Mouse (Mus musculus): Measurements from ENCODE around the gene Fam83c.
"Not testable (repeated sequence)": the region's sequence is repeated elsewhere in the genome, so short reads cannot be mapped to it uniquely, and the experiment has no call there.

Gene Fam83c

DNA sequence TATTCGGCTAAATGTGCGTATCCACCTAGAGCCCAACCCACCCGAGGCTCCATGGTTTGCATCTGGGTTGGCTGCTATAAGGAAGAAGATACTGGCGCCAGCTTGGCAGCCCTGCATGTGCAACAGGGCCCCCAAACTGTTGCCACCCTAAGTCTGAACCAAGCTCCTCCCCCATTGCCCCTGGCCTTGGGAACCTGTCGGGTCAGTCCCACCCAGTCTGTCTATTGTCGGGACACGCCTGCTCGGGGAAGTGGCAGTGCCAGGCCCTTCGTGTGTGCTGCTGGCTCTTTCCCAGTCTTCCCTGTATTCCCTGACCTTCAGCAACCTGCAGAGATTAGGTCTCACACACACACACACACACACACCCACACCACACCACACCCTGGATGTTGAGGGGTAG lies at the start of gene Fam83c:
Fam83c (minus strand) TSS at position 123 of the 400 bp plus-strand sequence.
- DNase-seq, result no peak

DNA sequence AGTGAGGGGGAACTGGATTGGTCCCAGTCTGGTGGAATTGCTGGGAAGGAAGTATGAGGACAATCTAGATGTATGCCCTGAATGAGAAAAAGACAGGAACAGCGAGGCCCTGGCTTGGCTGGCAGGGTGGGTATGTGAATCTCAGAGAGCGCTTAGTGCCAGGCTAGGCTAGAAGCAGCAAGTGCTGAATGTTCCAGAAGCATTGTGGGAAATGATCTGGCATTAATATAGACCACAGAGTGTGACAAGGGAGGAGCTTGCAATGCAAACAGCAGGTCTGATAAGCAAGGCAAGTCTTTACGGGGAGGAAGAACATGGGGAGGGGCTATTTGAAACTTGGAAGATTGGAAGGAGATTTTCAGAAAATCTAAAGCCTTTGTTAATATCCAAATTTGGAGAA lies 47.4 kb upstream of the Fam83c start:
- DNase-seq, result no peak

DNA sequence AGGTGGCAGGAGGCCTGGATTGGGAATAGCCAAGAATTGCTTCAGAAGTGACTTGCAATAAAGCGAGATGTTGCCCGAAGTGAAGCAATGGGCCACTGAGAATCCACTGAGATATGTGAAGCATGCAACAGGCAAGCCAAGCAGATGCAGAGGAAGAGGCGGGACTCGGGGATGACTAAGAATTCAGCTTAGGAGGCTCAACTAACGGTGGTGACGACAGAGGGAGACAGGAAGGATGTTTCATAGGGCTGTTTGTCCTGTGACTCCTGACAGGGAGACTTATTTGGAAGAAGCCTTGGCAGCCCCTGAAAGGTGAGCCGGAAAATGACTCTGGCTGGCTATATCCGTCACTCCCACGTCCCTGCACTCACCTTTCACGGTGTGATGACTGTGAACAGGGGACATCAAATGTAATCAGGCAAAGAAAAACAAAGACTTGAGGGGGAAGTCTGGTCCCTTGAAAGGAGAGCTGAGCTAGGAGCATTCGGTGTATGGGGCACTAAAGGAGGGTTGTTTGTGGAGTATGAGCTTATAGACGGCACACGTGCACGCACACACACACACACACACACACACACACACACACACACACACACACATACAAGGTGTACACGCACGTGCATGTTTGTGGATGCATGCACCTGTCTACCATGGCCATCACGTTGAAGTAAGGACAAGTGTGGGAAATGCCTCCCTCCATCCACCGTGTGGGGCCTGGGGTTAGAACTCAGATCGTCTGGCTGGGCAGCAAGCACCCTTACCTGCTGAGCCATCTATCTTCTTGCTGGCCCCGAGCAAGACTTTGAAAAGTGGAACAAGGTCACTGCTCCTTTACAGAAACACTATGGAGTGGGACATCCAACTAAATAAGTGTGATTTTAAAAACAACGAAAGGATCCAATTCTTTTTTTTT lies 44.6 kb upstream of the Fam83c start:
- DNase-seq, result no peak

DNA sequence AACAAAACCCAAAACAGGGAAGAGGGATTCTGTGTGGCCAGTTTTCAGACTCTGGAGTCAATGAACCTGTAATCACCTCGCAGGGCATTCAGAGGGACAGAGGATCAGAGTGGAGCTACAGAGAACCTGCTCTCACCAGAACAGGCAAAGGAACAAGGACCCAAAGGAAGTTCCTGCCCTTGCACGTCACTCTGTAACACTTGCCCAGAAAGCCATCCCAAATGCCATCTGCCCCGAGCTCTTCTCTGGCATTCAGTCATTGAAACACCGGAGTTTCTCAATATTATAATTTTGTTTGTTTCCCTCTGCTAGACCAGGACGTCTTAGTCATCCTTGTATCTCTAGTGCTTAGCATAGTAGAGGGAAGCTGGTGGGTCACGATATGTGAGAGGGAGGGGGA lies 39.0 kb upstream of the Fam83c start:
- no peak for DNase-seq

DNA sequence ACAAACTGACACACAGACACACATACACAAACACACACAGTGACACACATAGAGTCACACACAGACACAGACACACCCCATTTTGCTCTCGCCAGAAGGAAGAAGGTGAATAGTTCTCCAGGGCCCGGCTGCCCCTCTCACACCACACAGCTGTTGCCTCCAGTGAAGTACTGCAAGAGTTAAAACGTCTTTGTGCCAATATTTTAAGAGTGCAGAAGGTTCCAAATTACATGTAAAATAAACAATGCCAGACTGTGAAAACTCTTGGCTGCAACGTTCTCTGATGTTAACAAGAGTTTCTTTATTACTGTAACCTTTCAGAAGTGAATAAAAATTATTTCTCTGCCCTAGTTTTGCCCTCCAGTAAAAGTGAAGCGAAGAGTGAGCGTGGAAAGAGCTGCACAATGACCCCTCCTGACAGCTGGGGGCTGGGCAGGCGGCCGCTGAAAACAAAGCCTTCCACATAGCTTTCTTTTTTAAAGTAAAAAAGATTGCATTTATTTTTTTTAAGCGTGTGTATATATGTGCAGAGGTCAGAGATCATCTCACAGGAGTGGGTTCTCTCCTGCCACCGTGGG lies 38.4 kb upstream of the Fam83c start:
- DNase-seq, result no peak

DNA sequence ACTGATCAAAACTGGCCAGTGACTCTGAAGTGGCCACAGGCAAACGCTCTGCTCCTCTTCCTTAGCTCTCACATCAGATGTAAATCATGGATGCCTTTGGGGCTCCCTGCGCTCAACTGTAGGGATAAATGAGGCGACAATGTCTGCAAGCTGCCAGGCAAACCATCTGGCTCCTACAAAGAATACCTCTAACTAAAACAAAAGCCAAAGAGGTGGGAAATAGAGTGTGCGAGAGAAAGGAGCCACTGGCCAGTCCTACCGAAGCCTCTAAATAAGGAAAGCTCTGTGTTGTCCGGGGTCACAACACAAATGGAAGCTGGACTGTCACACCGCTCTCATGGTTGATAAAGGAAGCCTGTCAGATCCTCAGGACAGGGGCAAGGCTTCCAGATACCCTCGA lies 37.8 kb upstream of the Fam83c start:
- no peak for DNase-seq

DNA sequence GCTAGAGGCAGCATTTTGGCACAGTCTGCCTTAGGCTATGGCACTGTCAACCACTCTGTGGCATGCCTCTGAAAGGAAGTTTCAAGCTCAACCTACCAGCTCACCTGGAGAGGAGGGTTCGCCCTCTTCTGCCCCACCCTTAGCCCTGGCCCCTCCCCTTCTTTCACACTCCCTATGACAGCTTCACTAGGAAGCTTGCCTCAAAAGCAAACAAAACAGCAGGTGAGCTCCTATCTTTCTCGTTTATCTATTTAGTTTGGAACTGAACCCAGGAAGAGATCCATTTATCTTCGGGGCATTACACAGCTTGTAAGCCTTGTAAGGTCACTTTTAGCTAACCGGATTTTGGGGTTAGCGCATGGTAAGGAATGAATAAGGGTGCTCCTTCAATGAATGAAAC lies 35.1 kb upstream of the Fam83c start:
- DNase-seq, result no peak

DNA sequence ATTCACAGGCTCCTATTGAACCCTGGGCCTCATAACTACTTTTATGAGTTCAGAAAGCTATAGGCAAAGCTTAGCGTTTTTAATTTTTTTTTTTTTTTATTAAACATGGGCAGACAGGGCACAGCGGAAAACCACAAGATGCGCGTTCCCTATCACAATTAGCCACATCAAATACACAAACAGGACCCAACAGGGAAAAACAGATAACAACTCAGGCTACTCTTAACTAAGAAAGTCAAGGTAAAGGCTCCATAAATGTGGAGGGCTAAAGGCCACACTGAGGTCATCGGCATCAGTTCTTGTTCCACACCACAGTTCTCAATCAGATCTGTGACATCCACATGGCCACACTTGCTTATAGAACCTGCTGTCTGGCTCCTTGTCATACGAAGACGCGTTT lies 33.7 kb upstream of the Fam83c start:
- no peak for DNase-seq

DNA sequence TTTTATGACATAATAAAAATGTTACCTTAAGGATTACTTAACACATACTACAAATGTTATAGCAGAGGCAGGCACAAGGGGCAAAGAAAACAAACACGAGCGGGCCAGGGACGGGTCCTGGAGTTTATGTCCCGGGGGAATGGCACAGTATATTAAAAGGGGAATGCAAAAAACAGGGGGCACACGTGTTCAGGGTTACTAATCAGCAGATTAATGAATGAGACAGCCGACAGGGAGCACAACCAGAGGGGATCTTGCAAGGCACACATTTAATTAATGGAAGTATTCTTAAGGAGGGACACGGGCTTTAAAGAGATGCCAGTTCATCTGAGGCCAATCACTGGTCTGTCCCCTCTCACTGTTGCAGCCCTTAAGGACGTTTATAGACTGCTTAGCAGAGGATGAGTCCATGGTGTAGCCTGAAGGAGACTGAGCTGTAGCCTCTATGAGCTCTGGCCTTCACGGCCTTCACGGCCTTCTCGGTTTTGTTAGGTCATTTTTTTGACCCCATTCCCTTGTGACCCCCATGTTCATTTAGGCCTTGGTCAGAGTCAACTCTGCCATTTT lies 28.7 kb upstream of the Fam83c start:
- DNase-seq, result no peak

DNA sequence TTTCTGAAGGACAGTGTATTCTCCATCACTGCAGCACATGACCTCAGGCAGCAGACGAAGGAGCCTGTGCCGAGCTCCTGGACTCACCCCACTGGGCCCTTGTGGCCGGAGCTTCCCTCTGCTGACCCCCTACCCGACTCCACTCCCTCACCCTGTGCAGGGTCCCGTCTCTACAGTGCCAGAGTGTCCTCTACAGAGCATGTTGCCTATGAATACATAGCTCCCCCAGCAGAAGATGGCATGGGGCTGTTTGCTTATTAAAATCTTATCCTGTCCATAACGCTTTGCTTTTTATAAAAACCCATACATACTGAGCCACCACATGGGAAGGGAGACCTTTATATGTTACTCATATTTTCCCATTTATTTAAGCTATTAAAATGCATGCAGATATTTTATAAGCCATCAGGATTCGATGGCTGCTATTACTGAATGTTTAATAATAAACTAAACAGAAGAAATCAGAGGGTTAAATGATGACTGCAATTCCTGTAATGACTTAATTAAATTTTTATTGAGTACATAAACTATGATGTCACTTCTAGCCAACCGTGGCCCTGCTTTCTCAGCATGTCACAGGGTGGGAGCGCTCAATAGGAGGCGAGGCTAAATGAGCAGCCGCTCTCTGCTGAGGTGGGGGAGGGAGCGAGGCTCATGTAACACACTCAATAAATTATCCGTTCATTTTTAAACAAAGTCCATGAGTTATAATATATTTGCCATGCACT lies 28.1 kb upstream of the Fam83c start:
- DNase-seq, result no peak

DNA sequence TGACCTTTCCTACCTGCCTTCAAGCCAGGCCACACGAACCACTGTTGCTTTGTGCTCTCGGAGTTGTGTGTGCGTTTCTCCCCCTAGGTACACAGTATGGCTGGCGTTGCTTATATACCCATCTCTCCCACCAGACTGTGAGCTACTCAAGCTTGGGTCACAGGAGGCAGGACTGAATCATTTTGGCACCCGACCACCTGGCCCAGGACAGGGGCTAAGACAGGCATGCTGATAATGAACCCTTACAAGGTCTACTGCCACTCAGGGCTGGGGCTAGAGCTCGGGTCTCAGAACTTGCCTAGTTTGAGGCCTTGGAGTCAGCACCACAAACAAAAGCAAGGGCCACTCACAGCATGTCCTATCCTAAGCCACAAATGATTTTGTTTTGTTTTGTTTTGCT lies 26.9 kb upstream of the Fam83c start:
- DNase-seq, result no peak

DNA sequence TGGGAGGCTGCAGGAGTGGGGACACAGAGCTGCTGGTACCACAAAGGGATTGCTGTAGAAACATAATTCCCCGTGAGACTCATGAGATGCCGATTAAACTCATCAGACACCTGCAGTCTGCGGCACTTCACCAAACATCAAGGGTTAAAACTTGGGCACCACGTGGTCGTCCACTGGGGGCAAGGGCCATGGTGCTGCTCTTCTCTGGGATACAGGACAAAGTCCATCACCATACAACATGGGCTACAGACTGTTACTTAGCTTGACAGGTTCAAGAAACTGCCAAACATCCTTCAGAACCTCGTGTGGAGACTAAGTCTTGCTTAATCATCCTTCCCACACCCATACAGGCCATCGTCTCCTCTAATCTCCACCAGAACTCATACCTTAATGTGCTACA lies 25.4 kb upstream of the Fam83c start:
- no peak for DNase-seq

DNA sequence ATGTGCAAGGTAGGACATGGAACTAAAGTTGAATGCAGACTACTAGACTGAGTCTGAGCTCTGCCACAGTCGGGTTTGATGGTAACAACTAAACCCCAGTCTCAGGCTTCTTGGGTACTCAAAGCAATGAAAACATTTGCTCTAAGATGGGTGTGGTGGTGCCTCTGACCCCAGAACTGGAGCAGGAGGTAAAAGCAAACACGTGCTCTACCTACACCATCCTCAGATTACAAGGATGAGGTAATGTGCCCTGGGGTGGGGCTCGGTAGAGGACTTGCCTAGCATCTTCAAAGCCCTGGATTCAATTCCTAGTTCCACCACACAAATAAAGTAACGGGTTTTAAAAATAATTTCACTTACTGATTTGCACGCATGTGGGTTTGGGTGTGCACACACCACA lies 17.9 kb upstream of the Fam83c start:
- no peak for DNase-seq

DNA sequence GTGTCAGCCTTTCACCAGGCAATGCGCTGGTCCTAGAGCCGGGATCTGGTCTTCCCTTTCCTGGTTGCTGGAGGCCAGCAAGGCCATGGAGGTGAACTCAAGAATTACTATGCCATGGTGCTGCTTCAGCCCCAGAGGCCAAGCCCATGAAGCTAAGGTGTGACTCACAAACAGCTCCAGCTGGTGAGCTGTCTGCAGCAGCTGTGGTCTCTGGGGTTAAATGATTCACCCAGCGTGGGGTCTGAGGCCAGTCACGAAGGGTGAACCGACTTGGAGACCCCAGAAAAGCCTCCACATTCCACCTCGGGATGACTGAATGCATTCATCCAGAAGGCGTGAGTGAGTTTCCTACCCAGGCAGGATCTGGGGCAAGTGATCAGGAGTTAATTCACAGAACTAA lies 15.5 kb upstream of the Fam83c start:
- DNase-seq, result no peak

DNA sequence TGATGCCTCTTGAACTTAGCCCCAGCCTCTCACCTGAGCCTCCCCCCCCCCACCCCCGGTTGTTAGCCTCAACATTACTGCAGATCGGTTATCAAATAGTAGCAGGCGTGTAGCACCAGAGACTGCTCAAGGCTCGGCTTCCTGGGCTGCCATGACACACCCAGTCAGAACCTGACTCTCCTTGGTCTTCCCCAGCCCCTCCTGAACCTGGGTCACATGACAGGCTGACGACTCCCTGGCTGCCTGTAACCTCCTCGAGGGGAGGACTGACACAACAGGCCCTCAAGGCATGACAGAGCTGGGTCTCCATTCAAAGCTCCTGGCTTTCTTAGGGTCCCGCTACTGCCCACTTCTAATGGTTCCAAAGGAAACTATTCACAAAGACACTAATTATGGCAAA lies 14.8 kb upstream of the Fam83c start:
- no peak for DNase-seq

DNA sequence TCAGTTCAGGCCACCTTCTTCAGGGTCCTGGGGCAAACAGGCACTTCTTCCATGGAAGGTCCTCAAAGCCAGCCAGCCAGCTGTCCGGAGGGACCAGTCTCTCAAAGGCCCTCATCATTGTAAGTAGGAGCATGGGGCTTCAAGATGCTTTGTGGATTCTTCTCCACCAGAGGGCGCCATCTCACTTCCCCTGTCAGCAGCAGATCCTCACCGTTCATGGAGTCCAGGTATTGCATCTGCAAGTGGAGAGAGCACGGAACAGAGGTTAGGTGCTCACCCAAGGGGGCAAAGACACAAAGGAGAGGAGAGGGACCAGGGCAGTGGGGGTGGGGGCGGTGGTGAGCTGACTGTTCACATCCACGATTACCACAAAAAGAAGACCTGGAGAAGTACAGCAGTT lies 13.6 kb upstream of the Fam83c start:
- peak; percentile 65 to 71 for DNase-seq

DNA sequence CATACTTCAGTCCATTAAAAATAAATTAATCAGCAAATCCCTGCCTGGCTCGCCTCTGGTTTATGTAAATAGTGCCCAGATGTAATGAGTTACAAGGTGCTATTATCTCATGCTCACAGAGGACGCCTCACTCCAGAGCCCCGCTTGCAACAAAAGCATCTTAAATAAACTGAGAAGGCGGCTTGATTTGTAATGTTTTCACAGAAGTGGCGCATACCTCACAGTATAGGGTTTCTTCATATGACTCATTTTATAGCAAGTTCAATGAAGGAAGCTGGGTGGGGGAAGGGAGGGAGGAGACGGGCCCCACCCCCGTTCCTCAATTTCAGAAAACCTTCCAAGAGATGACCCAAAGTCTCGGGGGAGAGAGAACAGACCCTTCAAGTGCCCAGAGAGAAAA lies 12.3 kb upstream of the Fam83c start:
- no peak for DNase-seq

DNA sequence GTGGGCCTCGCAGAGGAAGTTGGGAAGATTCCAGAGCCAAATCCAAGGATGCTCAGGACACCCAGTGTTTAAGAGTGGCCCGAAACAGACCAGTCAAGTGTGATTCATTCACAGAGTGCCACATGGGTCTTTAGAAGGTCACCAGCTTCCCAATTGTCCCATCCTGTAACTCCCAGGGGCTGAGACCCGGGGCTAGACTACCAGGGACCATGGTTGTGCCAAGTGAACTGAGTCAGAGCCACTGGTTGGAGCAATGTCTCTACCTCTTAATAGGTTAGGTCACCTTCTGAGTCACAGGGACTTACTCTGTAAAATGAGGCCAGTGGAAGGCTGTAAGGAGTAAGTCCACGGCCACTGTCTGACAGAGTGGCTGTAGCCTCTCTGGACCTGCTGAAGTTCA lies 4.3 kb upstream of the Fam83c start:
- no peak for DNase-seq

DNA sequence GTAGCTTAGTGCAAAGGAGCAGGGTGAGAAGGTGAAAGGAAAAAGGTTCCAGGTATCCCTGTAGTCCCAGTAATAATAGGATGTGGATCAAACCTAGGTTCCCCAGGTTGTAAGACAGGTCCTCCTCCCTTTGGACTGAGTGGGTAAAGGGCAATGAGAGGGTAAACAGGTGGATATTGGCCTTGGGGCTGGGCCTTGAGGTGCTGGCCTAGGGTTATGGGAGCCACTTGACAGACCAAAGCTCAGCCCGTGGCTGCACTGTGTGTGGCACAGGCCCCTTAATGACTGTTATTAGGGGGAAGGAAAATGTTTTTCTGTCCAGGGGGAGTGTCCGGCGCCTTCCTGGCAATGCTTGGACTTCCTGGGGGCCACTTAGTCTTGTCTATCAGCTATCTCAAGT lies 3.3 kb upstream of the Fam83c start:
- DNase-seq, result no peak

DNA sequence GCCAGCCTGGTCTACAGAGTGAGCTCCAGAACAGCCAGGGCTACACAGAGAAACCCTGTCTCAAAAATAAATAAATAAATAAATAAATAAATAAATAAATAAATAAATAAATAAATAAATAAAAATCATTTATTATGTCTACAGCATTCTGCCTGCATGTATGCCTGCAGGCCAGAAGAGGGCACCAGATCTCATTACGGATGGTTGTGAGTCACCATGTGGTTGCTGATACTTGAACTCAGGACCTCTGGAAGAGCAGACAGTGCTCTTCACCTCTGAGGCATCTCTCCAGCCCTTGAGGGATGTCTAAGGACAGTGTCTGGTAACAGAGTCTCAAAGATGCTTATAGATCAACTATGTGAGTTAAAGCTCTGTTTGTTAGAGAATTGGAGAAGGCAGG lies 2.6 kb downstream of the Fam83c start:
- DNase-seq, result not testable (repeated sequence)

DNA sequence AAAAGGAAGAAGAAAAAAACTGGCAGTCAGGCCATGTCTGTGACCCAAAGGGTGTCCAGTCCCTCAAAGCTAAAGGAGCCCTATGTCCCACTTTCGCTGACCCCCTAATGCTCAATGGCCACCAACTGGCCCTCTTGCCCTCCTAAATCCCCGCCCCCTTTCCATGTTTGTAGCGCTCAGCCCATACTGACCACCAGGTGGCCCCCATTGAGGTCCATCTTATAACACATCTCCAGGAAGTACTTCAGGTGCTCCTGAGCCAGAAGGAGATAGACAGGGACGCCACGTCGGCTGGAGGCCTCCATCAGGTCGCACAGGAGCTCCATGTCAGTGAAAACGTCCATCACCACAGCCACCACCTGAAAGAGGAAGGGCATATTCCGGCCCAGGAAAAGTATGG lies 3.4 kb downstream of the Fam83c start:
- DNase-seq, result no peak

DNA sequence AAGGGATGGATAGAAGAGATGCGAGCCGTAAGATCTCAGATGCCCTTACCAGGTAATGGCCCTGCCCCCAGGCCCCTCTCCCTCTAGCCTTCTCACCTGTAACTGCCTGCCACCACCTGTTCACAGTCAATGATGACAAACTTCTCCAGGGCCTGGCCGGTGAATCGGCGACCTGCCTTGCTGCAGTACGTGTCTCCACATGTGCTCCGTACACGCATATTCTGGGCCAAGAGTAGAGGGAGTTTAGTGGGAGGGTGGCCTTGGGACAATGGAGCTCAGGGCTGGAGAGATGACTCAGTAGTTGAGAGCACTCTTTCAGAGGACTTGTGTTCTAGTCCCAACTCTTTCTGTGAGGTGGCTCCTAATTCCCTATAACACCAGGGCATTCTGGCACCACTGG lies 3.8 kb downstream of the Fam83c start:
- no peak for DNase-seq

DNA sequence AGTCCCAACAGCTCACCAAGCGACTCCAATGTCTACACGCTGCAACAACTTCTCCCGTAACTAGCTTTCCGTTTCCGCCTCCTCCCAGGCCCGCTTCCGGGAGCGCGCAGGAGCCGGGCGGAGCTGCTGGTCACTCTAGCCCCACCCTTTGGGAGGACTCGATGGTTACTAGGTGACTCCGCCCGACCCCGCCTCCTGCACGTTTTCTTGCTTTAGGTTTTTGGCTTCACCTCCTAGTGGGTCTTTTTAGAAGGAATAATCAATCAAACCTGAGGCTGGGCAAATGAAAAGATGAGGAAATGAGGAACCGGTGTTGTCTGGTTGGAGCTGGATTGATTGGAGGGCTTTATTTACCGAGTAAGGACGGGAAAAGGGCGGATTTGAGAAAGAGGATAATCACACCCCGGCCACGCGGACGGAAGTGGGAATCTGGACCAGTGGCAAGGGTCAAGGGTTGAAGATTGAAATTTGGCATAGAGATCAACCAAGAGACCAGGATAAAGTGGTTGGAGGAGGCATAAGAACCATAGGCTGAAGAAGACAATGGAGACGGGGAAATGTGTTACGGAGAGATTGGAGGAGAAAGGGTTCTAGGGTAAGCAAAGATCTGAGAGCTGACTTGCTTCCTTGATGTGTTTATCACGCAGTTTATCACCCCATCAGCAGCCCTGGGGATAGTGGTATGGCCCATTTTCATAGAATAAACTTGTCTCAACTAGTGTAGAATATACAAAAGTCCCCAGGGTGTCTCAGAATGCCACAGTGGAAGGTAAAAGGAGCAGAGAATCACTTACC lies 7.8 kb downstream of the Fam83c start, which contains the start of gene Eif6:
Eif6 (minus strand) TSS at position 296 of the 795 bp plus-strand sequence.
- peak; percentile 81 to 87 for DNase-seq
